Mouse (Mus musculus) kidney, adult 2 months (tissue): Measurements from ENCODE around the gene Ankrd34b. TPM values are rescaled to one million over a fixed set of nuclear protein-coding genes. Genes with fewer than 3 reads are reported as not detected.

Experiments used
- DNase-seq: peaks from one replicate; pipeline ENCODE4 v3.0.0; 2021
- H3K27ac ChIP-seq: fragments of 200-500 bp; 2 replicates; pipeline ENCODE4 v1.5.1; 2012; ENCODE audit warnings: low read depth, low read length, control low read depth, inconsistent platforms; ENCODE audit not compliant: insufficient read depth
- H3K27me3 ChIP-seq: fragments of 200-500 bp; replicated peaks from 2 replicates; pipeline ENCODE4 v1.6.1; 2012; ENCODE audit warnings: mild to moderate bottlenecking, moderate library complexity, low read length, inconsistent platforms; ENCODE audit not compliant: control insufficient read depth, insufficient read depth
- H3K36me3 ChIP-seq: fragments of 200-500 bp; 2 replicates; pipeline ENCODE4 v1.6.1; 2012; ENCODE audit warnings: mild to moderate bottlenecking, moderate library complexity, low read length, inconsistent platforms; ENCODE audit not compliant: control insufficient read depth, insufficient read depth
- H3K4me1 ChIP-seq: fragments of 200-500 bp; 2 replicates; pipeline ENCODE4 v1.6.1; 2011; ENCODE audit warnings: low read length; ENCODE audit not compliant: control insufficient read depth, insufficient read depth
- H3K4me3 ChIP-seq: fragments of 200-500 bp; 2 replicates; pipeline ENCODE4 v1.5.1; 2011; ENCODE audit warnings: mild to moderate bottlenecking, low read depth, low read length, control low read depth; ENCODE audit not compliant: insufficient read depth
- CTCF ChIP-seq: fragments of 200-500 bp; conservative IDR thresholded peaks from 2 replicates; pipeline ENCODE4 v1.5.1; 2011; ENCODE audit warnings: low read depth, mild to moderate bottlenecking, control low read depth, low read length, moderate library complexity, mixed read lengths; ENCODE audit not compliant: insufficient read depth, insufficient read length
- POLR2A ChIP-seq: fragments of 200-500 bp; IDR thresholded peaks from one replicate; pipeline ENCODE4 v1.6.1; 2011; ENCODE audit warnings: low read depth, low read length, control low read depth
- WGBS: fragments of 180-500 bp; shearing (Covaris S2); methylation state at CpG from one replicate; pipeline ENCODE4 v1.1.7; 2018; 5-methylcytosine and 5-hydroxymethylcytosine counted together
- polyA plus RNA-seq: library from polyadenylated mRNA; depleted of rRNA; stranded (reverse); fragments of >200 nt; gene quantifications from 2 replicates; pipeline ENCODE4 v1.2.3, GENCODE M21; 2012; rRNA removed

Ankrd34b gene
- 0.23 and 0.37 TPM in 2 replicates for polyA plus RNA-seq

DNA sequence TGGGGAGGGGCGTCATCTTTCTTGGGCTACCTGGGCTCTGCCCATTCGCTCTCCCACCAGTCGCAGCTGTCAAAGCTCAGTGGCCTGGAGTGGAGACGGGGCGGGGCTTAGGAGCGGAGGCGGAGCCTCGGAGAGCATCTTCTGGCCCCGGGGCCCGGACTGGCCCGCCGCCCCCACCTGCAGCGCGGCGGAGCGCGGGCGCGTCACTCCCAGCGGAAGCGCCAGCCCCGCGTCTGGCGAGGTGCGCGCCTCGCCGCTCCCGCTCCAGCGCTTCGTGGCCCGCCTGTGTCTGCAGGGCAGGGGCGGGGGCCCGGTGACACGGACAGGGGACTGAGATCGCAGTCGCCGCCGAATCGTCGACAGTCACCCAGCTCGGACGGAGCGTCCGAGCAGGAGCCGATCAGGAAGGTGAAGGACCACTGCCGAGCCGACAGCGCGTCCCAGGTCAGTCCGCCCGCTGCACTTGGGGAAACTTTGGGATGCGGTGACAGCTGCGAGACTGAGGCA lies at the start of gene Ankrd34b:
TSS of gene Ankrd34b (plus strand) at position 139 of the 507 bp plus-strand sequence.
- 1% methylated on average over 45 of the region's 54 CpGs for WGBS
- Histone ChIP-seq H3K27me3 (0 out of 2 replicates have a peak, but pooled peaks cover 2% of the 10 kb centered on the region), H3K4me1 (no peaks in the 10 kb centered on the region), H3K27ac (no peak within 1 kb of the TSS), H3K4me3 (peak within 1 kb of the TSS; percentile 32), H3K36me3 (no peaks in the 10 kb centered on the region)
- no peak for TF ChIP-seq POLR2A
- no peak for TF ChIP-seq CTCF
- DNase-seq = peak; percentile 46

DNA sequence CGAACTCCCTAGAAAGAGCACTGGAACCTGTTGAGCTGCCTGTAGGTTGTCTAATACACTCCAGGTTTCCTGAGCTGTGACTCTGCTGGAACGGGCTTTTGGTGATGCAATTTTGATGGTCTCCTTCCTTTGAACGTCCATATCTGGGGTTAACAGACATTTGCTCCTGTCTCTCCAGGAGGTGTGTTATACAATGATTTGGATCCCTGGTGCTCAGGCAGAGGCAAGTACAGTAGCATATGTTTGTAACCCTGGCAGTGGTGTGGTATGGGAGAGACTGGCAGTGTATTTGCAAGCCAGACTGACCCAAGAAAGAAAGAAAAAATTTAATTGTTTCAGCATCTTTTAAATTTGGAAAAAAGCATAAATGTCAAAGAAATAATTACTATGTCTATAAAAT lies 38.3 kb upstream of the Ankrd34b start:
- no peak for DNase-seq
- Histone ChIP-seq H3K27me3 (no peaks in the 10 kb centered on the region), H3K27ac (no peak overlapping the region), H3K4me1 (no peaks in the 10 kb centered on the region), H3K36me3 (peaks cover 1% of the 10 kb centered on the region; the same call in 1 of the 2 replicates), H3K4me3 (no peak overlapping the region)
- WGBS = 89% methylated on average over 3 of the region's 3 CpGs
- TF ChIP-seq POLR2A = no peak
- no peak for TF ChIP-seq CTCF

DNA sequence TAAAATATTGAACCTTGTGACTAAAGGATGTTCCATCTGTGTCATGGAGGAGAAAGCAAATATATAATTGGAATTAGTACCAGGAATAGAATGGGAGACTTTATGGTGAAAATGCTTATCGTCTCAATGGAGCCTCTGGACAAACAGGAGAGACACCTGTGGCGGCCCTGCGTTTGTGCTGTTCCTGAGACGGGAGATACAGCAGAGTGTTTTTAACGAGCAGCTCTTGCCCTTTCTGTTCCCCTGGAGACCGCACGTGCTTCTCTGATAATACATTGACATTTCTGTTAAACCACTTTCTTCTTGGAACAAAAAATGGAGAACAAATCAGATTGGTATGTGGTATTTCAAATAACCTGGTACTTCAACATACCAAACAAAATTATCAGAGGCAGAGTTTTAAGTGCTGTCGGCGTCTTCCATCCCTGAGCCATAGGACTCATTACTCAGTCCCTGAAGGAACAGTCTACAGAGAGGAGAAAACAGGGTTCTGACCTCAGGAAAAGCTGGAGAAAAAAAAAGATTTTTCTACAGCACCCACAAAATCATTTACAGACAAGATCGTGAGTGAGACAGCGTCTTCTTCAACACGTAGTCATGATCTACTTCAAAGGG lies 32.5 kb upstream of the Ankrd34b start:
- no peaks in the 10 kb centered on the region for H3K4me1 ChIP-seq
- 50% methylated on average over 12 of the region's 12 CpGs for WGBS
- peak; percentile 13 for DNase-seq
- H3K4me3 ChIP-seq = no peak overlapping the region
- no peaks in the 10 kb centered on the region for H3K36me3 ChIP-seq
- no peaks in the 10 kb centered on the region for H3K27me3 ChIP-seq
- H3K27ac ChIP-seq = peak overlapping the region; percentile 48; the same call in 1 of the 2 replicates
- no peak for TF ChIP-seq CTCF
- no peak for TF ChIP-seq POLR2A

DNA sequence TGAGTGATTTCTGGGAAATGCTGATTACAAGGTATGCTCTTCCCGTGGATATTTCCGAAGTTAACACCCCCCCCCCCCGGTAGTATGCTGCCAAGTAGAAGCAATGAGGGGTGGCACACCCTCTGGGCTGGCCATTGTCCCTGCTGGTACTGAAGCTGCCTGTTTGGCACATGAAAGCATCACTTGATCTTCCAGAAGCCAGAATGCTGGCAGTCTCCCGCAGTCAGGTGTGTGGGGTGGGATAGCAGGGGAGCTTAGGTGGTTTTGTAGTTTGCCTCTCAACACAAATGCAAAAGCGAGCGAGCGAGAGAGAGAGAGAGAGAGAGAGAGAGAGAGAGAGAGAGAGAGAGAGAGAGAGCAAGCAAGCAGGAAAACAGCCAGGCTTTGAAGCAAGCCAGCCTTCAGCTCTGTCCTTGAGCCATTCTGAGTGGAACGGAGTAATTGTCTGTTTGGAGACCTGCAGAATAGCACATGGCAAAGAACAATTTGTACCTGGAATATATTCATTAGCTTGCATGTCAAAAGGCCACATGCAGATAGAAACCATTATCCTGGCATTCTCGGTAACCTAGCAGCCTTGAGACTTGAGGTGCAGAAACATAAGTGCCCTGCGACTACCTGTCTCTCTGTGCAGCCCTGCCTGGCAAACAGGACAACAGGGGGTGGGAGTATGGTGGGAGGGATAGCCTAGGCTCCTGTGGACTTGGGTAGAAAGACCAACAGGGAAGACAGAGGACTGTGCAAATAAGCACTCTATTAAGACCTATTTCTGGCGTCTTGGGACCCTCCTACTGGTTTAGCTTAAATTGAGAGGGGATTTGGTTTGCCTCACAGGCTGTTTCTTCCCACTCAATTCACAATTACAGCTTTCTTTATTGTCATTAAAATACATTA lies 27.0 kb upstream of the Ankrd34b start:
- WGBS = 82% methylated on average over 11 of the region's 11 CpGs
- TF ChIP-seq CTCF (no peak), POLR2A (no peak)
- DNase-seq = no peak
- Histone ChIP-seq H3K36me3 (no peaks in the 10 kb centered on the region), H3K4me1 (no peaks in the 10 kb centered on the region), H3K4me3 (no peak overlapping the region), H3K27ac (no peak overlapping the region), H3K27me3 (no peaks in the 10 kb centered on the region)

DNA sequence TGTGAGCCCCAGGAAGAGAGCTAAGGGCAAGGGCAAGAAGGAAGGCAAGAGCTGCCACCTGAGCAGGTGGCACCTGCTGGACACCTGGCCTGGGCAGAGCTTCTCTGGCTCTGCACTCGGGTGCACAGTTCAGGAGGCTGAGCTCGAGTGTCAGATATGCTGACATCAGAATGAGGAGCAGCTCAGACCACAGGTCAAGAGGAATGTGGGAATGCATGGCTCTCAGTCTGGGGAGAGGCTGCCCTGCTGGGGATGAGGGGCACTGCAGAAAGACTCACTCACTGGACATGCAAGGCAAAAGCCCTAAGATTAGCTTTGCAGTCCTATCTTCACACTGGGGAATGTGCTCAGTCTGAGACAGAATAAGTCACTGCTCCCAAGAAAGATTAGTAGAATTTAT lies 23.6 kb upstream of the Ankrd34b start:
- TF ChIP-seq CTCF (no peak; the same call in 1 of the 2 replicates), POLR2A (no peak)
- H3K4me1 ChIP-seq = no peaks in the 10 kb centered on the region
- H3K27ac ChIP-seq = no peak overlapping the region
- WGBS = 35% methylated on average over 2 of the region's 2 CpGs
- peak; percentile 36 for DNase-seq
- no peaks in the 10 kb centered on the region for H3K36me3 ChIP-seq
- no peaks in the 10 kb centered on the region for H3K27me3 ChIP-seq
- no peak overlapping the region for H3K4me3 ChIP-seq

DNA sequence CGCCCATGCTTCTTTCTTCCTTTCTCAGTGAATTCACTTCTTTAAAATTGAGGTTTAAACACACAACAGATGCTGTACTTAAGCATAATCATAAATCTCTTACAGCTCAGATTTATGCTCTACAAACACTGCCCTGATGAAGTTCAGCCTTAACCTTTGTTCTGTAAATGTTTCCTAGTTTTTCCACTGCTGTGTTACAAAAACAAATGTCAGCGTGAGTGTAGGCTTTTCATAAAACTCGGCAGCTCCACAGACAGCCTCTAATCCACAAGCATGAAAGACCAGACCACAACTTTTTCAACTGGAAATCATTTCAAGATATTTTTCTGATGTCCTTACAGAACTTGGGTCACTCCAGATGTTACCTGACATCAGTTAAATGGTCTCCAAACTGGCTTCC lies 22.2 kb upstream of the Ankrd34b start:
- Histone ChIP-seq H3K4me1 (no peaks in the 10 kb centered on the region), H3K27me3 (no peaks in the 10 kb centered on the region), H3K36me3 (no peaks in the 10 kb centered on the region), H3K4me3 (no peak overlapping the region), H3K27ac (no peak overlapping the region)
- TF ChIP-seq POLR2A (no peak), CTCF (no peak)
- WGBS = 62% methylated on average over 3 of the region's 3 CpGs
- no peak for DNase-seq

DNA sequence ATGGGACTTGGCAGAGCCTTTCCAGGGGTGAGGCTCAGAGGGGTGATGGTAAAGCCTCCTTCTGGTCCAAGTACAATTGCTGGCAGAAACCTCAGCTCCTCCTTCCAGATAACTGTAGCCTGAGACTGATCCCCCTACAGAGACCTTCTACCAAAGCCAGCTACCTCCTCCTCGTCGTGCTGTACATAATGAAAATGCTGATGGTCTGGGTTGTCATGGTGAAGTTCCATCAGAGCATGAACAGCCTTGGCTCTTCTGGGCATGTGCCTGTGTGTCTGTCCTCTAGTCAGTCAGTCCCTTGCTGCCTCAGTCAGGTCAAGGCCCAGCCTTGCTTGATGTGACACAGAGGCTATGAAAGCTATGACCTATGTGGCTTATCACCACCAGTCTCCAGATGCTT lies 15.2 kb upstream of the Ankrd34b start:
- no peak for DNase-seq
- no peak overlapping the region for H3K27ac ChIP-seq
- no peaks in the 10 kb centered on the region for H3K4me1 ChIP-seq
- H3K36me3 ChIP-seq = no peaks in the 10 kb centered on the region
- 82% methylated on average over 2 of the region's 2 CpGs for WGBS
- no peak for TF ChIP-seq CTCF
- no peak for TF ChIP-seq POLR2A
- no peak overlapping the region for H3K4me3 ChIP-seq
- H3K27me3 ChIP-seq = no peaks in the 10 kb centered on the region
